Mouse (Mus musculus) adrenal gland (tissue): ENCODE data around the gene B3gnt3.

Source experiments
- intact Hi-C: fragments of 180-260 bp; cut with DNase I; formaldehyde crosslinking; loops from one replicate; pipeline ENCODE4 v1.15.1; 2025

Gene B3gnt3

DNA sequence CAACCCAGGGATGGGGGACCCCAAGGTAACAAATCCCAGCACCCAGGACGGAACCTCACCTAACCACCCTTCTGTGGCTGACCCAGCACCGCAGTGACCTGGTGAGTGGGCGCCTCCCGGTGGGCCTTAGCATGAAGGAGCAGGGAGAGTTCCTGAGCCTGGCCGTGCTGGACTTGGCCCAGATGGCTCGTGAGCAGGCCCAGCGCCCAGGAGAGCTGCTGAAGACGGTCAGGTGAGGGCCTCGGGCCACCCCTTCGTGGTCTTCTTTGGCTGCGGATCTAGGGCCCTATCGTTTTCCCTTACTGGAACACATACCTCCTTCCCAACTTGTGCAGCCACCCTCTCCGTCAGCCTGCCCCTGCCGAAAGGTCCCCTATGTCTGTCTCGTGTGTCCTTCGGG, 22.5 kb downstream of the B3gnt3 start:
- intact Hi-C loops, result no loop called here

DNA sequence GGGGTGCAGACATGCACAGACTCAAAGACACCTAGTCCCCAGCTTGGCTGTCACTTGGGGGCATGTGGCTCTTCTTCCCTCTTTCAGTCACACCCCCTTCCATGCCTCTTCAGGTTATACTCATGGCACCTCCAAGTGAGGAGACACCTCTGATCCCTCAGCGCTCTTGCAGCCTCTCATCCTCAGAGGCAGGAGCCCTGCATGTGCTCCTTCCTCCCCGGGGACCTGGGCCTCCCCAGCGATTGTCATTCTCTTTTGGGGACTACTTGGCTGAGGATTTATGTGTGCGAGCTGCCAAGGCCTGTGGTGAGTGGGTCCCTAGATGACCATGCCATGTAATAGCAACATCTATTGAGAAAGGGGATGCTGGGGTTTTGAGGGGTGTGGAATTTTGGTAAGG, 23.4 kb downstream of the B3gnt3 start:
- intact Hi-C loops, result no loop called here

DNA sequence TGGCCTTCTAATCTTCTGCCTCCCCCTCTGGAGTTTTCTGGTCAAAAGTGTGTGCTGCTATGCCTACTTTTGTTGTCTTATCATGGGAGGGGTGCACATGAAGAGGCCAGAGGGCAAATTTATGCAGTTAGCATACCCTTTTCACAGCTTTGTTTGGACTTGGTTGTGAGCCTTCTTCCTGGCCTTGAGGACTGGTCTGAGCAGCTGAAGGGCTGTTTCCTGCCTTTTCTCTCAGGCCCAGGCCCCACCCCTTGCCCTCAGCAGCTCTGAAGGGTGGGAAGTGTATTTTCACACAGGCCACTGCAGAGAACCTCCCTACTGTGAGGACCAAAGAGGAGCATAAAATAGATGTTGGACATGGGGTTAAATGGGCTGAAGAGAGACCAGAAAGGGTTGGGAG, 24.0 kb downstream of the B3gnt3 start:
- intact Hi-C loops, result no loop called here

DNA sequence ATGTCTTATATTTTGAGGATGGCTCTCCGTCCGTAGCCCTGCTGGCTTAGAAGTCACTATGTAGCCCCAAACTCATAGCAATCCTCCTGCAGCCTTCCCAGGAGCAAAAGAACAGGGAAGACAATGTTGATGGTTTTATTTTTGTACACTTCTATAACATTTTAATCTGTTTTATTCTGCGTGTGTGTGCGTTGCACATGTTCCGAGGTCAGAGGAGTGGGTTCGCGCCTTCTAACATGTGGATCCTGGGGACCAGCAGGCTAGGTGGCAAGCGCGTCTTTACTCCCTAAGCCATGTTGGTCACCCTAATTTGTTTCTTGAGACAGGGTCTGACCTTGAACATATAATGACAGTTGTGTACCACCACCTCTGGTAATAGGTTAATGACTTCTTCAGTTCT, 24.8 kb downstream of the B3gnt3 start:
- intact Hi-C loops, result no loop called here

DNA sequence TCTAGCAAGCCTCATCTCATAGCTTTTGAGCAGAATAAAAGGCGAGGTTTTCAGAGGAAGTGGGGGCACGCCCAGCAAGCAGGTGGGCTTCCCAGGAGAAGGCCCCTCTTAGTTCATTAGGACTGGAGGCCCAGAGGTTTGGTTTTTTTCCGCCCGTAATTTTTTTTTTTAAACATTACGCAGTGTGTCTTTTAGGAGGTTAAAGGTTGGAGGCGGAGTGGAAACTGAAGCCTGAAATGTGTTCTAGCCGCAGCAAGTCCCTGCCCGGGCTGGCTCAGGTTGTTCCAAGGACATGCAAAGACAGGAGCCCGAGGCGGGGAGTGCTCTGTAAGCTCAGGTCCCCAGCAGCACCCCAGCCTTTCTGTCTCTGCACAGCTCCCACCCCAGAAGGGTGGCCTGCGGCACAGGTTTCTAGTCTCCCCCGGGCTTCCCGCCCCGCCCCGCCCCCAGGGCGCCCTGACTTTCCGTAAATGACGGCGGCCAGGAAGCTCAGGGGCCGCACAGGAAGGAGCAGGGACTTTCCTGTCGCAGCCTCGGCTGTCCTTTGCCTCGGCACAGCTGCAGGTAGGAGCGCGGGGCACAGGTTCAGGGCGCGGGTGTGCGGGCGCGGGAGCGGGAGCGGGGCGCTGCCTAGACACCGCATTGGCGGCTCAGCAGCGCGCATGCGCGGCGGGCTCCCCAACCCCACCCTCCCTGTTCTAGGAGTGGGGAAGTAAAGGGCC, 25.4 kb downstream of the B3gnt3 start, which contains the start of gene Jak3:
Jak3 (plus strand) TSS at position 277 of the 722 bp plus-strand sequence.
- intact Hi-C loops, result no loop called here

DNA sequence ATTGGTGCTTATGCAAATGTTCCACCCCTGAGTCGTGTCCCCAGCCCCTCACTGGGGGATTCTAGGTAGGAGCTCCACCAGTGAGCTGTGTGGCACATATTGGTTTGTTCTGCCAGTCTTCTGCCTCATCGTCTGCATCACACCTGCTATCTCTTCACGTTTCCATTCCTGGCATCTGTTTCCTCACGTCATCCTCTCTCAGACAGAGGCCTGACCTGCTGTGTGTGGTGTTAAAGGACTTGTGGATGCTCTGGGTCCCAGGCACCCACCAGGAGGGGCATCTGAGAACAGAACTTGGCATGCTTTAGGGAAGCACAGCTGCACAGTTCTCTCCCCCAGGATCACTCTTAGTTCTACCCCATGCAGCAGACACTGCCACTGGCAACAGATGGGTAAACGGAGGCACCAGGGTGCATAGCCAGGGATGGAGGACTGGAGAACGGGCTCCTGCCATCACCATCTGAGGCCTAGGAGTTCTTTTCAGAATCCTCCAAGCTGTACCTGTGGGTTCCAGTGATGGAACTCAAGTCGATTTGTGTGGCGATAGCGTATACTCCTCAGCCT, 26.1 kb downstream of the B3gnt3 start:
- intact Hi-C loops, result no loop called here

DNA sequence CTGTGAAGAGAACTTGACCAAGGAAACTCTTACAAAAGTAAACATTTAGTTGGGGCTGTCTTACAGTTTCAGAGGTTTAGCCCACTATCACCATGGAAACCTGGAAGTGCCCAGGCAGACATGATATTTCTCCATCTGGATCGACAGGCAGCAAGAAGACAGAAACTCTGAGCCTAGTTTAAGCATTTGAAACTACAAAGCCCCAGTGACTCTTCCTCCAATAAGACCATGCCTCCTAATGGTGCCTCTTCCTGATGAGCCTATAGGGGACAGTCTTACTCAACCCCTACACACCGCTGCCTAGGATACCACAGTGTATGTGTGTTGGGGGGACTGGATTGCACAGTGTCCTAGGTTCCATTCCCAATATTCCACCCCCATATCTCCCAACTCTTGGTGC, 27.5 kb downstream of the B3gnt3 start:
- intact Hi-C loops, result no loop called here

DNA sequence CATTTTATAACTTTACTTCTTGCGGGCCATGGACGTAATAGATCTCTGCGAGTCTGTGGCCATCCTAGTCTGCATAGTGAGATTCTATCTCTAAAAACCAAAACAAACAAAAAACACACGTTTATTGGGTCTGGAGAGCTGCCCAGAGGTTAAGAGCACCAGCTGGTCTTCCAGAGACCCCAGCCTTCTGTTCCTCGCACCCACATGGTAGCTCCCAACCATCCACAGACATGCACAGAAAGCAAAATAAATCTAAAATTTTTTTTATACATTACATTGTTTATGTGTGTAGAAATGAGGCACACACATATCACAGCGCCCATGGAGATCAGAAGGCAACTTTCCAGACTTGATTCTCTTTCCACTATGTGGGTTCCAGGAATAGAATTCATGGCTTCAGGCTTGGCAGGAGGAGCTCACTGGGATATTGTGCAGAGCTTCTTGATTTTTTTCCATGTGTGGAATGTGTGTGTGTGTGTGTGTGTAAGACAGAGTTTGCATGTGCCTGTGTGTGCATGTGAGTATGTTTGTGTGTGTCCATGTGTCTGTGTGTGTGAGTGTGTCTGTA, 29.3 kb downstream of the B3gnt3 start:
- intact Hi-C loops, result no loop called here

DNA sequence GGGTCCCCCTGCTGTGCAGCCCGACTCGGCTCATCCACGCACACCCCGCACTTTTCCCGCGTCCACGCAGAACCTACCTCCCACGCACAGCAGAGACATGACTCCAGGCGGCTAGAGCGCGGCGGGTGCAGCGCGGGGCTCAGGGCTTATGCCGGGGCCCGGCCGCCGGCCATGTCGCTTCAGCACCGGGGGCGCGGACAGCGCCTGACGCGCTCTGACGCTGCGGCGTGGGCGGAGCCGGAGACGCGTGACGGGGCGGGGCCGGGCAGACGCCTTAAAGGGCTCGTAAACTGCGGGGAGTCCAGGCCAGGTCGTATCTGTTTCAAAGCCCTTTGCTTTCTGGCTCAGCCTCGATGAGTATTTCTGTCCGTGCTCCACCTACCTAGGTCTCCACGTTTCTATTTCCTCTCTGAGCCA, 30.0 kb downstream of the B3gnt3 start, which contains the start of gene Unc13a:
Unc13a (minus strand) TSS at position 209 of the 417 bp plus-strand sequence.
- intact Hi-C loops, result no loop called here

DNA sequence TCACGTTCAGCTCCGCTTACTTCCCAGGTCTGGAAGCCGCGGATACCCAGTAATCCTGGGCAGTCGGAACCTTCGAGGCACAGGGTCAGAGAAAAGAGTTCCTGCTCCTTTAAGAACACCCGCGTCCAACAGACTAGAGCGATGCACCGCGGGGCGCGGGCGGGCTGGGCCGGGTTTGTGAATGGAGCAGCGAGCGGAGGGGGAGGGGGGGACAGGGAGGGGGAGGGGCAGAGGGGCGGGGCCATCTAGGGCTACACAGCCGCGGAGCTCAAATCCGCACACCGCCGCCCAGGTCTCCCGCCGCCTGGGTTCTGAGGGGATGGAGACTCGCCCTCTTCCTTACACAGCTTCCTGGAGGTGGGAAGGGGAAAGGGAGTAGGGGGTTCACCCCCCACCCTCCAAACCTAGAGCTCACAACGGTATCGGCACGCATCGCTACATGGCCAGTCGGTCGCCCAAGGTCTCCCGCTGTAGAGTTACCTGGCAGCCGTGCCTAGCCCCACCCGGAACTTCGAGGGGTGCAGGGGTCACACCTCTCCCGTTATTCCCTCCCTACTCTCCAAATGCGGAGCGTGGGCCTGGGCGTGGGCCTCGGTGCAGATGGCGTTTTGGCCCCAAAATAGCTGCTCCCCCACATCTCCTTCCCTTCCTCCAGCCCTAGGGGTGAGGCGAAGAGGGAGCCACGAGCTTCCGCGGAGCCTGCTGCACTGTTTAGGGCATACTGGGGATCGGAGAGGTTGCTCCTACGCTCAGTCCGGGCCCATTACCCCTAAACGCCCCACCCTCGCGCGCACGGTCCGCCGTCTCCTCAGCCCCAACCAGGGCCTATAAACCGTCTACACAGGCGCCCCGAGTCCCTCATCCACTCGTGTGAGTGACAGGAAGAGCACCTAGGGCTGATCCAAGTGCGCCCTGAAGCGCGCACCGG, 30.7 kb downstream of the B3gnt3 start:
- intact Hi-C loops, result no loop called here

DNA sequence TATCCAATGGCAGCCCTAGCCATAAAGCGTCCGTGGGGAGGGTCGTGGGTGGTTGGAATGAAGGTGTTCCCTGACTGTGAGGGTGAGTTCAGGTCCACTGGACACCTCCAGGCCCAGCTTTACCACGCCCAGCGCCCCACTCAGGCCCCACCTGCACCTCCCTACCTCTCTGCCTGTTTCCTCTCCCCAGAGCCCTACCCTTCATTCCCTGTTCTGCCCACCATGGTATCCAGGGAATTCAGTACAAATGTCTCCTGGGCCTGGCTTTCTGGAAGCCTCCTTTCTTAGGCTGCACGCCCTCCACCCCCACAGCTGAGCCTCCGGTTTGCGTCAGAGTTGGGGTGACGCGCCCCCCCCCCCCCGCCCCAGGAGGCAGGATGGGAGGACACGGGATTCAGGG, 31.4 kb downstream of the B3gnt3 start:
- intact Hi-C loops, result no loop called here

DNA sequence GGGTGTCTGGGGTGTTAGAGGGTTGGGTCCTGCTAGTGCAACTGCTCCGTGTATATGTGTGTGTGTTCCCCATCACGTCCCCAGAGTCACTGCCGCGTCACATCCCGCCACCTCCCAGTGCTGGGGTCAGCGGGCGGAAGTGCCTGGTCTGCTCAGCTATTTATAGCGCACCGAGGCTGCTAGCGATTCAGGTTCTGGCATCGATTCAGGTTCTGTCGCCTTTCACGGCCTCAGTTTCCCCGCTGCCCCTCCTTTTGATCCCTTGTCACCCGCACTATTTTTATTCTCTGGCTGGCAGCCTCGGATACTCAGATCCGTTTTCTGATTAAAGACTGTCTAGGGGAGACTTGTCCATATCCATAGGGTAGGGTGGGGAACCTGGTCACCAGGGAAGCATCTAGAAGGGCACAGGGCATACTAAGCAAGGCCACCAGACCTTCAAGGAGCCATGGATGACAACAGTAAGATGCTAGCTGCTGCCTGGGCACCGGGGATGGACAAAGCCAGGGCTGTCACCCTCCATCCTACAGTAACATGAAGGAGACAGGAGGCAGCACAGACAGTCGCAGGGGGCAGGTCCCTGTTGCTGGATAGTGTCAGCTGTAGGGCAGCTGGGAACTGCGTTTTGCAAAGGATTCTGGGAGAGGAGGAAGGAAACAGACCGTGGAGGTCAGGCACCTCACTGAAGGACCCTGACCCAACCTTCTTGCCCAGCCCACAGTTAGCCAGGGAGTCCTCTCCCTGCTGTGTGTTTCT, 33.2 kb downstream of the B3gnt3 start:
- intact Hi-C loops, result no loop called here

DNA sequence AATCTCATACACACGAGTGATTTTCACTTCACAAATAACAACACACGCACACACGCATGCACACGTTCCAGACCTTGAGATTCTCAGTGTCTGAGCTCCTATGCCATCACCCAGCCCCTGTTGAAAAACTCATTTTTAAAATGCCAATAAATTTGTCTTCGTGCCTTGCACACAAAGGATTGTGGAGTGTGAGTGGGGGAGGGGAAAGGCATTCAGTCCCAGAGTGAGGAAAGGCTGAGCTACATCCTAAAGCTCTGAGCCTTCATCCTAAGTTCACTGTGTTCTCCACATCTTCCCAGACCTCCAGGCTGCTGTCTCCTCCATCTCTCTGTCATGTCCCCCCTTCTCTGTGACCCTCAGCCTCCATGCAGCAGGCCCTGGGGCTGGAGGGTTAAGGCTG, 34.3 kb downstream of the B3gnt3 start:
- intact Hi-C loops, result no loop called here

DNA sequence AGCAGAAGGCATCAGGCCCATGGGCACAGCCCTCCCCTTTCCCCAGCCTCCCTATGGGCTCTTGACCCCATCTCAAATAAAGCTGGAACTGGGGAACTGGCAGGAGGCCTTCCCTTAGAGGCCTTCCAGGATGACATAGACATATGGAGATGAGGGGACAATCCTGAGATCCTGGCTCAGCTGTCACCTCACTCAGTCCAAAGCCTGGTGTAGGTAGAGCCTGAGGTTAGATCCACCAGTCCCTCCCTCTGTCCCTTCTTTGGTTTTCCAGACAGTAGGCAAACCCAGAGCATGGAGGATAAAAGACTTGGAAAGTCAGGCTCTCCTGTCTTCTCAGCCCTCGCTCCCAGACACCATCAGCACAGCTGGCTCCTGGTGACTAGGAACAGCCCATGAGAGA, 34.7 kb downstream of the B3gnt3 start:
- intact Hi-C loops, result no loop called here

DNA sequence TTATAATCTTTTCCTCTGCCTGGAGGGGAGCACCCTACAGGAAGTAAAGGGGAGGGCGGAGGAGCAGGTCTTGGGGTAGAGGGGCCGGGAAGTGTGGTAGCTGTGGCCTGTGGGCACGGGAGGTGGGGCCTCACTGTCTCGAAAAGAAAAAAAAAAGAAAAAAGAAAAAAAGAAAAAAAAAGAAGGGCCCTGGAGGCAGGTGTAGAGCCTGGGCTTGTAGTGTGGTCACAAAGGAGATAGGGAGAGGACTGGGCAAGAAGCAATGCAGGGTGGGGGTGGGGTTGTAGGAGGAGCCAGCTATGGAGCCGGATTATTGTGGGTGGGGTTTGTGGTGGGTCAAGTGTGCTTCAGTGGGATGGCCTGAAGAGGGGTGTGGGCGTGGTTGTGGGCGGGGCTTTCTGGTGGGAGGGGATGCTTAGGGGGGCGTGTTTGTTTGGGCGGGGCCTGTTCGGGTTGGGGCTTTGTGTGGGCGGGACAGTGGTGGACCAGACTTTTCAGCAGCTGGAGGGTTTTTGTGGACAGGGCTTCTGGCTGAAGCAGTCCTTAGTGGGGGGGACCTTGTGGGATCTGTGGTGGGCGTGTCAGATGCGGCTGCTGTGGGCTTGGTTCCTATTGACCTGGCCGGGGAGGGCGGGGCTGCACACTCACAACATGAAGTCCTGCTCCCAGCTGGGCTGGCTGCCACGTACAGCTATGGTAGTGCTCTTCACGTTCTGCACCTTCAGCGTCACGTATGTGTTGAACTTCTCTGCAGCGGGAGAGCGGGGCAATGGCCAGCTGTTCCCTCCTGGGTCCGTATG, 36.1 kb downstream of the B3gnt3 start:
- intact Hi-C loops, result no loop called here

DNA sequence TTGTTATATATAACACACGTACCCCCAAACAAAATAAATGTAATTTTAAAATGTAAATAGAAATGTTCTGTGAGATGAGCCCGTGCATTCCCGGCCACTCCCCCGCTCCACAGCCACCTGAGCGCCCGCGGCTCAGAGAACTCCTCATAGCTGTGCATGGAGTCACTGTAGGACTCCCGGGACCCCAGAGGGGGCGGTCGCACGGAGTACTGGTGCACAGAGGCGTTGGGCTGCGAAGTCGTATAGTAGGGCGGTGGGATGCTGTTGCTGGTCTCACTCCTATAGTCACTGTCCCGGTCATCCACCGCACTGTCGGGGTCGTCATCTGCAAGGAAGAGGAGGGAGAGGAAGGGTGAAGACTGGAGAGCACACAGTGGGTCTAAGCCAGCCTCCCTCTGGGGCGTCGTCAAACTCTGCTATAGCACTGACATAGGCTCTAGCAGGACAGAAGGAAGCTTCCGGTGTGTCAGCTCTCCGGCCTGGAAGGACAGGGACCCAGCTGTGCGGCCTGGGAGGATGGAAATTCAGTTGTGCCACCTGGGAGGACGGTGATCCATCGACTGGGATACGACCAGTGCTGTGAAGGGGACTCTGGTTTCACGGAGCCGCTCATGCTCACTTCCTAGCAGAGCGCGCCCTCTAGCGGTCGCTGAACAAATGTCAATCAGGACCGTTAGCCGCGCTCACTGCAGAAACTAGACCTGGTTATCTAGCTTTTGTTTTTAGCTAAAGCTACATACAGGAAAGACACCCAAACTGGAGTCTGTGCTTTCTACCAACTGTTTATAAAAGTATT, 41.1 kb downstream of the B3gnt3 start:
- intact Hi-C loops, result loop anchor here (1.0 to 5.0 kb wide), 3 partner anchors 48 to 99 kb away; partner anchors contain the start of genes Colgalt1 and Fam129c

DNA sequence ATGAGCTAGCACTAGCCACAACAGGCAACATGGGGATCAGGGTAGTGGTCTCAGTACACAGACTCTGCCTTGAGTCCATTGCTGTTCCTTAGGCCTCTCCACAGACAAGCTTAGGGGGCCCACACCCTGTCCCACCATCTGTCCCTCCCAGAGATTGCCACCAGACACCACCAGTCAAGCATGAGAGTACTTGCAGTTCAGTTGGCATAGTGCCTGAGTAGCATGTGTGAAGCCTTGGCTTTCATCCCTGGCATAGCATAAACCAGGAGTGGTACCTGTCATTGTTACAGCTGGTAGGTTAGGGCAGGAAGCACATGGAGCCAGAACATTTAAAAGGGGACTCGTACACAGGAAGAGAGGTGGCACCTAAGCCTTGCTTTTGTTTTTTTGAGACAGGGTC, 41.8 kb downstream of the B3gnt3 start:
- intact Hi-C loops, result loop anchor here (2.0 to 10.0 kb wide), 3 partner anchors 47 to 215 kb away; partner anchors contain the start of genes Colgalt1 and Fam129c

DNA sequence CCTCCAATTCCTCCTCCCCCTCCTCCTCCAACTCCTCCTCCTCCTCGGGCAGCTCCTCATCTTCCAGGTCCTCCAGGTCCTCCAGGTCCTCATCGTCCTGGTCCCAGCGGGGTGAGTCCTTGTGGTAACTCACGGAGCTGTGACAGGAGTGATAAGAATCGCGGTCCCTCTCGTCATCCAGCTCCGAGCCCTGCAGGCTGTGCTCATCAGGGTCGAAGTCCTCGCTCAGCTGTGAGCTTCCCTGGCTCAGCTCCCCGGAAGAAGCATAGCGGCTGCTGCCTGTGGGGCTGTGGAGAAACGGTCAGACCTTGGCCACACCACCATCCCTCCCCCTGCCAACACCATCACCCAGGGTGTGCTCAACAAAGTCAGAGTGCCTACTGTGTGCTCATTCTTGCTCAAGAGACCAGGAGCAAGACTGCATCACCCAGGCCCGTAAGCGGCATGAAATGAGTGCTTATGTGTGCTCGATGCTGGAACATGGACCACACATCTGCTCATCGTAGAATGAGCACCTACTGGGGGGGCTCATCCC, 43.0 kb downstream of the B3gnt3 start:
- intact Hi-C loops, result loop anchor here (10.0 kb wide), 1 partner anchor 214 kb away; no protein-coding TSS in a partner anchor

DNA sequence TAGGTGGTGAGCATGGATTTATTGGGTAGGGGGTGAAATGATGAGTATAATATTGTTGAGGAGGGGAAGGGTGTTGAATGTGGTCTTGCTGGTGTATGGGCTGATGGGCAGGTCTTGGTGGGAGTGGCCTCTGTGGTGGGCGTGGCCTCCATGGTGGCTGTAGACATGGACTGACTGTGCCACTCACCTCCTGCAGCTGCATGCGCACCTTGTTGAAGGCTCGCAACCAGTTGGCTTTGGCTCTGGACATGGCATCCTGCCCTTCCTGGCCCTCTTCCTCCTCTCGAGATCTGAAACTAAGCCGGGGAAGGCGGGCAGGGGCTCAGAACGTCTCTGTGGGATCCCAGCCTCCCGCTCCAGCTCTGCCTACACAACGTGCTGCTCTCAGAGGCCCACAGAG, 43.8 kb downstream of the B3gnt3 start:
- intact Hi-C loops, result loop anchor here (10.0 kb wide), 1 partner anchor 213 kb away; no protein-coding TSS in a partner anchor
